Mouse (Mus musculus): ENCODE measurements around the gene Rgs3.

Rgs3 gene

GRCm38 (mm10) chr4:62711159-62711558 lies 151.5 kb downstream of the Rgs3 start:
- in situ Hi-C loops (cut with MboI; ENCODE audit: low sequenced_read_pairs), result no loop called here

- in situ Hi-C loops (cut with MboI; ENCODE audit: low sequenced_read_pairs), result no loop called here
Observed at GRCm38 (mm10) chr4:62711582-62711981, 151.9 kb downstream of the Rgs3 start.

- in situ Hi-C loops (cut with MboI; ENCODE audit: low sequenced_read_pairs), result no loop called here
Observed at GRCm38 (mm10) chr4:62720861-62721260, 161.2 kb downstream of the Rgs3 start.

- in situ Hi-C loops (cut with MboI; ENCODE audit: low sequenced_read_pairs), result no loop called here
Observed at GRCm38 (mm10) chr4:62722021-62722426, 162.4 kb downstream of the Rgs3 start.

GRCm38 (mm10) chr4:62723795-62724194 lies 164.1 kb downstream of the Rgs3 start:
- in situ Hi-C loops (cut with MboI; ENCODE audit: low sequenced_read_pairs), result no loop called here

- in situ Hi-C loops (cut with MboI; ENCODE audit: low sequenced_read_pairs), result no loop called here
Observed at GRCm38 (mm10) chr4:62726282-62726937, 166.8 kb downstream of the Rgs3 start.

GRCm38 (mm10) chr4:62727541-62728303 lies 168.1 kb downstream of the Rgs3 start:
- in situ Hi-C loops (cut with MboI; ENCODE audit: low sequenced_read_pairs), result no loop called here

- in situ Hi-C loops (cut with MboI; ENCODE audit: low sequenced_read_pairs), result no loop called here
Observed at GRCm38 (mm10) chr4:62728471-62728870, 168.8 kb downstream of the Rgs3 start.

GRCm38 (mm10) chr4:62729191-62729590 lies 169.5 kb downstream of the Rgs3 start:
- in situ Hi-C loops (cut with MboI; ENCODE audit: low sequenced_read_pairs), result no loop called here

GRCm38 (mm10) chr4:62729941-62730340 lies 170.3 kb downstream of the Rgs3 start:
- in situ Hi-C loops (cut with MboI; ENCODE audit: low sequenced_read_pairs), result no loop called here

- in situ Hi-C loops (cut with MboI; ENCODE audit: low sequenced_read_pairs), result no loop called here
Observed at GRCm38 (mm10) chr4:62730861-62731260, 171.2 kb downstream of the Rgs3 start.

- in situ Hi-C loops (cut with MboI; ENCODE audit: low sequenced_read_pairs), result no loop called here
Observed at GRCm38 (mm10) chr4:62731531-62732063, 171.9 kb downstream of the Rgs3 start.

GRCm38 (mm10) chr4:62732096-62732495 lies 172.4 kb downstream of the Rgs3 start:
- in situ Hi-C loops (cut with MboI; ENCODE audit: low sequenced_read_pairs), result no loop called here

- in situ Hi-C loops (cut with MboI; ENCODE audit: low sequenced_read_pairs), result no loop called here
Observed at GRCm38 (mm10) chr4:62732840-62733239, 173.2 kb downstream of the Rgs3 start.

- in situ Hi-C loops (cut with MboI; ENCODE audit: low sequenced_read_pairs), result no loop called here
Observed at GRCm38 (mm10) chr4:62733938-62734337, 174.3 kb downstream of the Rgs3 start.

- in situ Hi-C loops (cut with MboI; ENCODE audit: low sequenced_read_pairs), result no loop called here
Observed at GRCm38 (mm10) chr4:62735291-62735690, 175.6 kb downstream of the Rgs3 start.

GRCm38 (mm10) chr4:62735878-62736277 lies 176.2 kb downstream of the Rgs3 start:
- in situ Hi-C loops (cut with MboI; ENCODE audit: low sequenced_read_pairs), result no loop called here

GRCm38 (mm10) chr4:62736421-62736820 lies 176.8 kb downstream of the Rgs3 start:
- in situ Hi-C loops (cut with MboI; ENCODE audit: low sequenced_read_pairs), result no loop called here

GRCm38 (mm10) chr4:62736904-62737303 lies 177.3 kb downstream of the Rgs3 start:
- in situ Hi-C loops (cut with MboI; ENCODE audit: low sequenced_read_pairs), result no loop called here

- in situ Hi-C loops (cut with MboI; ENCODE audit: low sequenced_read_pairs), result no loop called here
Observed at GRCm38 (mm10) chr4:62737983-62738695, 178.5 kb downstream of the Rgs3 start.

GRCm38 (mm10) chr4:62738996-62739395 lies 179.3 kb downstream of the Rgs3 start:
- in situ Hi-C loops (cut with MboI; ENCODE audit: low sequenced_read_pairs), result no loop called here
